Mouse (Mus musculus) liver, adult 2 months (tissue): ENCODE measurements around the gene Ccn1.

Experiments used
- CTCF ChIP-seq: fragments of 200-500 bp; IDR thresholded peaks from 2 replicates; pipeline ENCODE4 v1.5.1; 2011; ENCODE audit warnings: low read depth, low read length, control low read depth
- POLR2A ChIP-seq: fragments of 200-500 bp; IDR thresholded peaks from 2 replicates; pipeline ENCODE4 v1.6.1; 2011; ENCODE audit warnings: low read length, control low read depth; ENCODE audit not compliant: insufficient read depth; ENCODE audit errors: extremely low read depth

- no peak for TF ChIP-seq POLR2A
- no peak for TF ChIP-seq CTCF
Measured at GRCm38 (mm10) chr3:145601345-145601744, 48.4 kb downstream of the Ccn1 start.
